Mouse (Mus musculus) neutrophil, adult 83 days (primary cell): Measurements from ENCODE around the gene Fam20a. TPM values are rescaled to one million over a fixed set of nuclear protein-coding genes. Genes with fewer than 3 reads are reported as not detected.

Source experiments
- total RNA-seq, 2 experiments: library from RNA; stranded (reverse); gene quantifications; one replicate each; pipeline ENCODE4 v1.2.4; 2023

Fam20a gene
- total RNA-seq, result under 1 TPM in 1 of 2 experiments, not detected in 1; 0.13 TPM

GRCm38 (mm10) chr11:109721781-109722446 lies at the start of gene Fam20a:
Gene Fam20a (minus strand): TSS chr11:109722279.

GRCm38 (mm10) chr11:109649206-109649605 lies 72.9 kb downstream of the Fam20a start, which contains the start of gene Prkar1a:
Gene Prkar1a (plus strand): TSS chr11:109649405.

Other genes with a start within 250 kb of the Fam20a start
- 10 to 100 TPM; 28.4 to 38.3 TPM for gene Arsg, start 248.9 kb downstream of the Fam20a start, total RNA-seq
- 10 to 100 TPM; 59.3 to 62.7 TPM for gene Slc16a6, start 248.7 kb downstream of the Fam20a start, total RNA-seq
- gene Wipi1, start 110.3 kb downstream of the Fam20a start, total RNA-seq, result 10 to 100 TPM; 44.9 to 45.6 TPM
- 100 to 1,000 TPM; 143 to 146 TPM for gene Prkar1a, start 72.9 kb downstream of the Fam20a start, total RNA-seq
- gene 1700012B07Rik, start 105.8 kb upstream of the Fam20a start, total RNA-seq, result not detected